Mouse (Mus musculus): ENCODE data around the gene Cers1. TPM values are rescaled to one million over a fixed set of nuclear protein-coding genes. Genes with fewer than 3 reads are reported as not detected.
A peak's percentile ranks its signal among the peaks of the same experiment; 100 is the strongest.

Cers1 gene
- polyA plus RNA-seq, 1 experiment from 2014 or later, result 2.0 TPM

DNA sequence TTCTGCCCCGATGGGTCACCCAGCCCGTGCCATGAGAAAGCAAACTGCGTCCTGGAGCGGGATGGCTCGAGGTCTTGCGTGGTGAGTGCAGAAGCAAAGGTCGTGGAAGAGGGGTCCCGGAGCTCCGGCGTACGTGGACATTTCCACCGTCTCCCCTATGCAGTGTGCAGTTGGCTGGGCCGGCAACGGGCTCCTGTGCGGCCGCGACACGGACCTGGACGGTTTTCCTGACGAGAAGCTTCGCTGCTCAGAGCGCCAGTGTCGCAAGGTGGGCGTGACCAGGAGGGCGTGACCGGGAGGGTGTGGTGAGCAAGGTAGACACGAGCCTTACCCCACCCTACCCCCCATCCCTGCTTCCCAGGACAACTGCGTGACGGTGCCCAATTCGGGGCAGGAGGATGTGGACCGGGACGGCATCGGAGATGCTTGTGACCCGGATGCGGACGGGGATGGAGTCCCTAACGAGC is 60.7 kb downstream of the Cers1 start:
- H3K9me3 ChIP-seq (ENCODE audit: control insufficient read depth, low read length), result no peaks in the 10 kb centered on the region
- H3K9ac ChIP-seq (ENCODE audit: low read length), result no peak overlapping the region
- TF ChIP-seq EP300 (optimal IDR thresholded peaks at IDR 0.05) (no peak), CTCF (IDR thresholded peaks at IDR 0.05; ENCODE audit: low read depth) (no peak)
- 8% methylated on average over 37 of the region's 37 CpGs for WGBS
- ATAC-seq (ENCODE audit: low FRiP score, low TSS enrichment) (no peak), DNase-seq (ENCODE audit: low spot score) (peak; percentile 51)
- no peak overlapping the region for H3K27ac ChIP-seq (replicated peaks)
- peak overlapping the region; percentile 23 for H3K4me2 ChIP-seq (replicated peaks; ENCODE audit: low read depth)
- peaks cover 23% of the 10 kb centered on the region for H3K27me3 ChIP-seq (ENCODE audit: control insufficient read depth, insufficient read depth, low read length)
- H3K36me3 ChIP-seq (ENCODE audit: control insufficient read depth, insufficient read depth, low read length), result no peaks in the 10 kb centered on the region
- H3K4me1 ChIP-seq (replicated peaks; ENCODE audit: control insufficient read depth, insufficient read depth), result 0 out of 2 replicates have a peak, but pooled peaks cover 4% of the 10 kb centered on the region
- peak overlapping the region; percentile 10; the same call in 1 of the 2 replicates for H3K4me3 ChIP-seq (ENCODE audit: low read depth, low read length)

DNA sequence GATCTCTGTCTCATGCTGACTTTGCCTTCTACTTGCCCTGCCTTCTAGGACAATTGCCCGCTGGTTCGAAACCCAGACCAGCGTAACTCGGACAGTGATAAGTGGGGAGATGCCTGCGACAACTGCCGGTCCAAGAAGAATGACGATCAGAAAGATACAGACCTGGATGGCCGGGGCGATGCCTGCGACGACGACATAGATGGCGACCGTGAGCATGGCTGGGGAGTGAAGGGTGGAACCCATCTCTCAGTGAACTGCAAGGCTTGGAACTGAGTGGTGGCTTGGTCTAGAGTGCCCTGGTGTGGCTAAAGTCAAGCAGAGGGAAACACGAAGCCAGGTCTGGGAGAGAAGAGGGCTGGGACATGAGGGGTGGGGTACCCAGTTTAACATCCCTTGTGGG is 61.5 kb downstream of the Cers1 start:
- Histone ChIP-seq H3K9me3 (ENCODE audit: control insufficient read depth, low read length) (no peaks in the 10 kb centered on the region), H3K4me1 (replicated peaks; ENCODE audit: control insufficient read depth, insufficient read depth) (0 out of 2 replicates have a peak, but pooled peaks cover 4% of the 10 kb centered on the region), H3K4me2 (replicated peaks; ENCODE audit: low read depth) (no peak overlapping the region), H3K27me3 (ENCODE audit: control insufficient read depth, insufficient read depth, low read length) (peaks cover 23% of the 10 kb centered on the region), H3K36me3 (ENCODE audit: control insufficient read depth, insufficient read depth, low read length) (no peaks in the 10 kb centered on the region), H3K27ac (replicated peaks) (no peak overlapping the region), H3K4me3 (ENCODE audit: low read depth, low read length) (no peak overlapping the region), H3K9ac (ENCODE audit: low read length) (no peak overlapping the region)
- ATAC-seq (ENCODE audit: low FRiP score, low TSS enrichment) (no peak), DNase-seq (ENCODE audit: low spot score) (no peak)
- TF ChIP-seq CTCF (IDR thresholded peaks at IDR 0.05; ENCODE audit: low read depth) (peak; percentile 34; the same call in 1 of the 2 replicates), EP300 (optimal IDR thresholded peaks at IDR 0.05) (no peak)
- WGBS, result 15% methylated on average over 15 of the region's 15 CpGs

DNA sequence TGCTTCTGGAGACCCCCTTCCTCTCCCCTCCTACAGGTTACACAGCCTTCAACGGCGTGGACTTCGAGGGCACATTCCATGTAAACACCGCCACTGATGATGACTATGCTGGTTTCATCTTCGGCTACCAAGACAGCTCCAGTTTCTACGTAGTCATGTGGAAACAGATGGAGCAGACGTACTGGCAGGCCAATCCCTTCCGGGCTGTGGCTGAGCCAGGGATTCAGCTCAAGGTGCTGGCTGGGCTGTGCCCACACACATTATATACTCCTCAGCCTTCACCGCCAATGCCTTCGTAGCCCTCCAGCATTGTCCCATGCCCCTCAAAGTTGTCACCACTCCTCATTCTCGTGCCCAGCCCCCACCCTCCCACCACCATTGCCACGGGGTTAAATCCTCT is 64.5 kb downstream of the Cers1 start:
- no peak for ATAC-seq (ENCODE audit: low FRiP score, low TSS enrichment)
- Histone ChIP-seq H3K4me3 (ENCODE audit: low read depth, low read length) (no peak overlapping the region), H3K4me2 (replicated peaks; ENCODE audit: low read depth) (no peak overlapping the region), H3K9ac (ENCODE audit: low read length) (no peak overlapping the region), H3K36me3 (ENCODE audit: control insufficient read depth, insufficient read depth, low read length) (no peaks in the 10 kb centered on the region), H3K9me3 (ENCODE audit: control insufficient read depth, low read length) (no peaks in the 10 kb centered on the region), H3K27me3 (ENCODE audit: control insufficient read depth, insufficient read depth, low read length) (peaks cover 11% of the 10 kb centered on the region), H3K27ac (replicated peaks) (no peak overlapping the region), H3K4me1 (replicated peaks; ENCODE audit: control insufficient read depth, insufficient read depth) (no peaks in the 10 kb centered on the region)
- 79% methylated on average over 12 of the region's 12 CpGs for WGBS
- DNase-seq (ENCODE audit: low spot score), result no peak
- TF ChIP-seq EP300 (optimal IDR thresholded peaks at IDR 0.05) (no peak), CTCF (IDR thresholded peaks at IDR 0.05; ENCODE audit: low read depth) (no peak)

Other genes starting within 250 kb of the Cers1 start
- gene Tm6sf2, start 242.9 kb upstream of the Cers1 start, polyA plus RNA-seq (2015; fragmentation: Nextera tagmentation; extraction: Ambion mirVana), result 1.0 and 1.5 TPM in 2 replicates
- gene Hapln4, start 232.3 kb upstream of the Cers1 start, polyA plus RNA-seq (2015; fragmentation: Nextera tagmentation; extraction: Ambion mirVana), result 0.02 and 0.10 TPM in 2 replicates
- gene Ncan, start 194.9 kb upstream of the Cers1 start, polyA plus RNA-seq (2015; fragmentation: Nextera tagmentation; extraction: Ambion mirVana), result 0.17 and 0.27 TPM in 2 replicates
- 31.9 and 33.6 TPM in 2 replicates for gene Nr2c2ap, start 184.4 kb upstream of the Cers1 start, polyA plus RNA-seq (2015; fragmentation: Nextera tagmentation; extraction: Ambion mirVana)
- gene Rfxank, start 176.6 kb upstream of the Cers1 start, polyA plus RNA-seq (2015; fragmentation: Nextera tagmentation; extraction: Ambion mirVana), result 8.9 and 9.8 TPM in 2 replicates
- 30.1 and 30.5 TPM in 2 replicates for gene Borcs8, start 176.3 kb upstream of the Cers1 start, polyA plus RNA-seq (2015; fragmentation: Nextera tagmentation; extraction: Ambion mirVana)
- 0.10 TPM in 1 of 2 replicates, not detected in the other for gene Mef2b, start 176.1 kb upstream of the Cers1 start, polyA plus RNA-seq (2015; fragmentation: Nextera tagmentation; extraction: Ambion mirVana)
- gene Tmem161a, start 143.4 kb upstream of the Cers1 start, polyA plus RNA-seq (2015; fragmentation: Nextera tagmentation; extraction: Ambion mirVana), result 38.2 and 40.8 TPM in 2 replicates
- 3.1 and 4.5 TPM in 2 replicates for gene Slc25a42, start 103.5 kb upstream of the Cers1 start, polyA plus RNA-seq (2015; fragmentation: Nextera tagmentation; extraction: Ambion mirVana)
- gene Sugp2, start 81.5 kb upstream of the Cers1 start, polyA plus RNA-seq (2015; fragmentation: Nextera tagmentation; extraction: Ambion mirVana), result 7.8 and 9.0 TPM in 2 replicates
- 11.9 and 12.9 TPM in 2 replicates for gene Armc6, start 81.3 kb upstream of the Cers1 start, polyA plus RNA-seq (2015; fragmentation: Nextera tagmentation; extraction: Ambion mirVana)
- gene Homer3, start 32.9 kb upstream of the Cers1 start, polyA plus RNA-seq (2015; fragmentation: Nextera tagmentation; extraction: Ambion mirVana), result 13.8 and 17.5 TPM in 2 replicates
- gene Ddx49, start 13.3 kb upstream of the Cers1 start, polyA plus RNA-seq (2015; fragmentation: Nextera tagmentation; extraction: Ambion mirVana), result 35.0 and 36.0 TPM in 2 replicates
- 347 and 366 TPM in 2 replicates for gene Cope, start 13.3 kb upstream of the Cers1 start, polyA plus RNA-seq (2015; fragmentation: Nextera tagmentation; extraction: Ambion mirVana)
- gene Gdf1, start 14.0 kb downstream of the Cers1 start, polyA plus RNA-seq (2015; fragmentation: Nextera tagmentation; extraction: Ambion mirVana), result 0.53 TPM in 2 replicates
- gene Upf1, start 37.5 kb downstream of the Cers1 start, polyA plus RNA-seq (2015; fragmentation: Nextera tagmentation; extraction: Ambion mirVana), result 9.5 and 9.6 TPM in 2 replicates
- gene Comp, start 57.8 kb downstream of the Cers1 start, polyA plus RNA-seq (2015; fragmentation: Nextera tagmentation; extraction: Ambion mirVana), result 0.15 and 0.42 TPM in 2 replicates
- gene Crtc1, start 123.8 kb downstream of the Cers1 start, polyA plus RNA-seq (2015; fragmentation: Nextera tagmentation; extraction: Ambion mirVana), result 8.0 and 8.4 TPM in 2 replicates
- 10.4 and 12.4 TPM in 2 replicates for gene Klhl26, start 161.2 kb downstream of the Cers1 start, polyA plus RNA-seq (2015; fragmentation: Nextera tagmentation; extraction: Ambion mirVana)
- gene Tmem59l, start 171.6 kb downstream of the Cers1 start, polyA plus RNA-seq (2015; fragmentation: Nextera tagmentation; extraction: Ambion mirVana), result 2.4 and 2.8 TPM in 2 replicates
- gene Crlf1, start 177.4 kb downstream of the Cers1 start, polyA plus RNA-seq (2015; fragmentation: Nextera tagmentation; extraction: Ambion mirVana), result 5.8 and 6.5 TPM in 2 replicates
- 119 and 122 TPM in 2 replicates for gene Rex1bd, start 191.0 kb downstream of the Cers1 start, polyA plus RNA-seq (2015; fragmentation: Nextera tagmentation; extraction: Ambion mirVana)
- 951 and 966 TPM in 2 replicates for gene Uba52, start 195.0 kb downstream of the Cers1 start, polyA plus RNA-seq (2015; fragmentation: Nextera tagmentation; extraction: Ambion mirVana)
- gene Fkbp8, start 211.9 kb downstream of the Cers1 start, polyA plus RNA-seq (2015; fragmentation: Nextera tagmentation; extraction: Ambion mirVana), result 179 and 188 TPM in 2 replicates
- gene Kxd1, start 212.2 kb downstream of the Cers1 start, polyA plus RNA-seq (2015; fragmentation: Nextera tagmentation; extraction: Ambion mirVana), result 47.1 and 54.6 TPM in 2 replicates
- 11.1 and 13.5 TPM in 2 replicates for gene Ell, start 223.7 kb downstream of the Cers1 start, polyA plus RNA-seq (2015; fragmentation: Nextera tagmentation; extraction: Ambion mirVana)

Data from stomach, postnatal 0 days (tissue).